Mouse (Mus musculus): ENCODE results near the gene Dok7. TPM values are rescaled to one million over a fixed set of nuclear protein-coding genes. Genes with fewer than 3 reads are reported as not detected.

The Dok7 gene
- polyA plus RNA-seq, 1 experiment from 2014 or later = 9.6 TPM

GRCm38 (mm10) chr5:35058216-35058615 lies 1.6 kb downstream of the Dok7 start:
- no peaks in the 10 kb centered on the region for H3K36me3 ChIP-seq
- H3K4me3 ChIP-seq (replicated peaks) = no peak overlapping the region
- H3K4me1 ChIP-seq = peaks cover 13% of the 10 kb centered on the region
- 57% methylated on average over 1 of the region's 1 CpGs for WGBS
- no peak for ATAC-seq (ENCODE audit: insufficient number of reproducible peaks, low FRiP score, low TSS enrichment, low read depth)
- peaks cover 18% of the 10 kb centered on the region for H3K27me3 ChIP-seq
- 0 out of 2 replicates have a peak overlapping the region, but pooled peaks have one; percentile 94 for H3K4me2 ChIP-seq (replicated peaks)
- no peaks in the 10 kb centered on the region for H3K9me3 ChIP-seq (replicated peaks)
- no peak overlapping the region for H3K9ac ChIP-seq
- no peak overlapping the region for H3K27ac ChIP-seq (replicated peaks)

GRCm38 (mm10) chr5:35060098-35060497 lies 3.5 kb downstream of the Dok7 start:
- Histone ChIP-seq H3K4me1 (peaks cover 13% of the 10 kb centered on the region), H3K4me3 (replicated peaks) (no peak overlapping the region), H3K9me3 (replicated peaks) (no peaks in the 10 kb centered on the region), H3K27ac (replicated peaks) (no peak overlapping the region), H3K9ac (no peak overlapping the region), H3K27me3 (peaks cover 14% of the 10 kb centered on the region), H3K4me2 (replicated peaks) (no peak overlapping the region), H3K36me3 (no peaks in the 10 kb centered on the region)
- no peak for ATAC-seq (ENCODE audit: insufficient number of reproducible peaks, low FRiP score, low TSS enrichment, low read depth)
- WGBS = 67% methylated on average over 3 of the region's 3 CpGs

- no peak for ATAC-seq (ENCODE audit: insufficient number of reproducible peaks, low FRiP score, low TSS enrichment, low read depth)
- 86% methylated on average over 2 of the region's 2 CpGs for WGBS
Observed at GRCm38 (mm10) chr5:35069841-35070240, 13.3 kb downstream of the Dok7 start.

GRCm38 (mm10) chr5:35070314-35070713 lies 13.7 kb downstream of the Dok7 start:
- no peaks in the 10 kb centered on the region for H3K4me1 ChIP-seq
- ATAC-seq (ENCODE audit: insufficient number of reproducible peaks, low FRiP score, low TSS enrichment, low read depth) = no peak
- H3K4me3 ChIP-seq (replicated peaks) = no peak overlapping the region
- no peak overlapping the region for H3K9ac ChIP-seq
- H3K27ac ChIP-seq (replicated peaks) = no peak overlapping the region
- no peaks in the 10 kb centered on the region for H3K9me3 ChIP-seq (replicated peaks)
- H3K36me3 ChIP-seq = no peaks in the 10 kb centered on the region
- no peaks in the 10 kb centered on the region for H3K27me3 ChIP-seq
- WGBS = 85% methylated on average over 8 of the region's 8 CpGs
- H3K4me2 ChIP-seq (replicated peaks) = no peak overlapping the region

More at GRCm38 (mm10) chr5:35069841-35070240, 13.3 kb downstream of the Dok7 start:
- H3K36me3 ChIP-seq = no peaks in the 10 kb centered on the region
- no peaks in the 10 kb centered on the region for H3K9me3 ChIP-seq (replicated peaks)
- no peaks in the 10 kb centered on the region for H3K27me3 ChIP-seq
- H3K4me3 ChIP-seq (replicated peaks) = no peak overlapping the region
- no peak overlapping the region for H3K4me2 ChIP-seq (replicated peaks)
- no peak overlapping the region for H3K9ac ChIP-seq
- no peak overlapping the region for H3K27ac ChIP-seq (replicated peaks)
- H3K4me1 ChIP-seq = no peaks in the 10 kb centered on the region

- Histone ChIP-seq H3K36me3 (no peaks in the 10 kb centered on the region), H3K4me2 (replicated peaks) (no peak overlapping the region), H3K9me3 (replicated peaks) (no peaks in the 10 kb centered on the region), H3K27me3 (no peaks in the 10 kb centered on the region), H3K4me1 (no peaks in the 10 kb centered on the region), H3K4me3 (replicated peaks) (no peak overlapping the region), H3K9ac (no peak overlapping the region), H3K27ac (replicated peaks) (no peak overlapping the region)
- 39% methylated on average over 7 of the region's 7 CpGs for WGBS
- no peak for ATAC-seq (ENCODE audit: insufficient number of reproducible peaks, low FRiP score, low TSS enrichment, low read depth)
Observed at GRCm38 (mm10) chr5:35070953-35071352, 14.4 kb downstream of the Dok7 start.

GRCm38 (mm10) chr5:35071855-35072254 lies 15.3 kb downstream of the Dok7 start:
- ATAC-seq (ENCODE audit: insufficient number of reproducible peaks, low FRiP score, low TSS enrichment, low read depth) = no peak
- H3K9ac ChIP-seq = no peak overlapping the region
- no peaks in the 10 kb centered on the region for H3K36me3 ChIP-seq
- no peak overlapping the region for H3K4me2 ChIP-seq (replicated peaks)
- no peak overlapping the region for H3K4me3 ChIP-seq (replicated peaks)
- H3K4me1 ChIP-seq = no peaks in the 10 kb centered on the region
- no peaks in the 10 kb centered on the region for H3K27me3 ChIP-seq
- no peaks in the 10 kb centered on the region for H3K9me3 ChIP-seq (replicated peaks)
- WGBS = 93% methylated on average over 6 of the region's 6 CpGs
- H3K27ac ChIP-seq (replicated peaks) = no peak overlapping the region

- no peak overlapping the region for H3K27ac ChIP-seq (replicated peaks)
- H3K27me3 ChIP-seq = peaks cover 3% of the 10 kb centered on the region
- H3K36me3 ChIP-seq = no peaks in the 10 kb centered on the region
- H3K9ac ChIP-seq = no peak overlapping the region
- H3K4me3 ChIP-seq (replicated peaks) = no peak overlapping the region
- H3K4me2 ChIP-seq (replicated peaks) = no peak overlapping the region
- H3K9me3 ChIP-seq (replicated peaks) = no peaks in the 10 kb centered on the region
- ATAC-seq (ENCODE audit: insufficient number of reproducible peaks, low FRiP score, low TSS enrichment, low read depth) = no peak
- H3K4me1 ChIP-seq = no peaks in the 10 kb centered on the region
- WGBS = 83% methylated on average over 11 of the region's 11 CpGs
Observed at GRCm38 (mm10) chr5:35073235-35073634, 16.7 kb downstream of the Dok7 start.

DNA sequence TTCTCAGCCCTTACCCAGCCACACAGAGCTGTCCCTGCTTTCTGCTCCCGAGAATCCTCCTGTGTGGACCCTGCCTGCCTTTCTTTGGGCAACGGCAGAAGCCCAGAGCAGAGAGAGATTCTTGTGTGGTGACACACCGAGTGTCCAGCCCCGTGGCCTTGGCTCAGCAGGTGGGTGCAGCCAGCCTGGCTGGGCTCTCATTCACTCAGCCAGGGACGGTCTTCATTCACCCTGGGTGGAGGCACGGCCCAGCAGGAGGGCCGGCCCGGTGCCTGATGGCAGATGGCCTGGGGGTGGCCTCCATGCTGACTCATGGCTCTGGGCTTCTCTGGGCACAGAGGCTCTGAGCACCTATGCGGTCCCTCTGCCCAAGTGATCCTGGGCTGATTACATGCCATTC lies 17.4 kb downstream of the Dok7 start:
- Histone ChIP-seq H3K36me3 (no peaks in the 10 kb centered on the region), H3K9ac (no peak overlapping the region), H3K4me3 (replicated peaks) (no peak overlapping the region), H3K4me1 (no peaks in the 10 kb centered on the region), H3K9me3 (replicated peaks) (no peaks in the 10 kb centered on the region), H3K27ac (replicated peaks) (no peak overlapping the region), H3K4me2 (replicated peaks) (no peak overlapping the region), H3K27me3 (peaks cover 11% of the 10 kb centered on the region)
- no peak for ATAC-seq (ENCODE audit: insufficient number of reproducible peaks, low FRiP score, low TSS enrichment, low read depth)
- WGBS = 72% methylated on average over 9 of the region's 9 CpGs

DNA sequence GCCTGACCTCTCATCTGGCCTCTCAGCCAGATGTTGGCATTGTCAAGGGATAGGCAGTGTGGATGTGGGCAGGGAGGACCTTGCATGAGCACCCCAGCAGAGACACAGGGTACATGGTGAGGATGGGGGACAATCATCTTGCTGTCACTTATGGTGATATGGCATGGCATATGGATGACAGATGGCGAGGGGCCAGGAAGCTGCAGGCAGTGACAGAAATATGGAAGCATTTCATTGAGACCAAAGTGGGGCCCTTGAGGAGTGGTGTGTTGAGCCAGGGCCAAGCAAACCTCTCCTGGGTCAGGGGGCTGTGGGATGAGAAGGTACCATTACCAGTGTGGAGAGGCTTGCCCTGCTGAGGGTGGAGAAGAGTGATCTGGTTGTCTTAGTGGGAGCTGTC lies 19.8 kb downstream of the Dok7 start:
- no peak overlapping the region for H3K9ac ChIP-seq
- no peaks in the 10 kb centered on the region for H3K36me3 ChIP-seq
- no peak for ATAC-seq (ENCODE audit: insufficient number of reproducible peaks, low FRiP score, low TSS enrichment, low read depth)
- WGBS = 56% methylated on average over 1 of the region's 1 CpGs
- H3K4me1 ChIP-seq = no peaks in the 10 kb centered on the region
- no peak overlapping the region for H3K4me2 ChIP-seq (replicated peaks)
- peaks cover 25% of the 10 kb centered on the region for H3K27me3 ChIP-seq
- H3K4me3 ChIP-seq (replicated peaks) = no peak overlapping the region
- no peak overlapping the region for H3K27ac ChIP-seq (replicated peaks)
- no peaks in the 10 kb centered on the region for H3K9me3 ChIP-seq (replicated peaks)

GRCm38 (mm10) chr5:35079101-35079500 lies 22.5 kb downstream of the Dok7 start:
- no peak overlapping the region for H3K4me2 ChIP-seq (replicated peaks)
- H3K4me3 ChIP-seq (replicated peaks) = no peak overlapping the region
- no peaks in the 10 kb centered on the region for H3K36me3 ChIP-seq
- no peak overlapping the region for H3K27ac ChIP-seq (replicated peaks)
- no peak for ATAC-seq (ENCODE audit: insufficient number of reproducible peaks, low FRiP score, low TSS enrichment, low read depth)
- no peaks in the 10 kb centered on the region for H3K4me1 ChIP-seq
- 23% methylated on average over 18 of the region's 18 CpGs for WGBS
- H3K9ac ChIP-seq = no peak overlapping the region
- peaks cover 25% of the 10 kb centered on the region for H3K27me3 ChIP-seq
- no peaks in the 10 kb centered on the region for H3K9me3 ChIP-seq (replicated peaks)

DNA sequence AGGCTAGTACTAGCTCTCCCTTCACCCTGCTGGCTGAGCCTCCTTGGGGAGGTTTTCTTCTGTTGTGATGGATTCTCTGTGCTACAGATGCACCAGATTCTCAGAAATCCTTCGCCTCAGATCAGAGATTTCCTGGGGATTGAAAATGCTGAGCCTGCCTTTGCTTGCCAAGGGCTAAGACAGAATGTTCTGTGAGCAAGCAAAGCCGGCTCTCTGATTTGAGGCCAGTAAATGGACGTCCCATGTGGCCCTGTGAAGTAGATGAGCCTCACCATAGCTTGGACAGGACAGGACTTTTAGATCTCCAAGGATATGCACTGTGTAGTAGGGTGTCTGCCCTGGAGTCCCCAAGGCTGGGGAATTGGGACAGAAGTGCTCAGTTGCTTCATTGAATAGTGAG lies 28.3 kb downstream of the Dok7 start:
- WGBS = 63% methylated on average over 3 of the region's 3 CpGs
- Histone ChIP-seq H3K27me3 (peaks cover 7% of the 10 kb centered on the region; the same call in 1 of the 2 replicates), H3K27ac (replicated peaks) (no peak overlapping the region), H3K4me2 (replicated peaks) (no peak overlapping the region), H3K4me3 (replicated peaks) (no peak overlapping the region), H3K36me3 (no peaks in the 10 kb centered on the region), H3K9me3 (replicated peaks) (no peaks in the 10 kb centered on the region), H3K4me1 (no peaks in the 10 kb centered on the region), H3K9ac (no peak overlapping the region)
- no peak for ATAC-seq (ENCODE audit: insufficient number of reproducible peaks, low FRiP score, low TSS enrichment, low read depth)

DNA sequence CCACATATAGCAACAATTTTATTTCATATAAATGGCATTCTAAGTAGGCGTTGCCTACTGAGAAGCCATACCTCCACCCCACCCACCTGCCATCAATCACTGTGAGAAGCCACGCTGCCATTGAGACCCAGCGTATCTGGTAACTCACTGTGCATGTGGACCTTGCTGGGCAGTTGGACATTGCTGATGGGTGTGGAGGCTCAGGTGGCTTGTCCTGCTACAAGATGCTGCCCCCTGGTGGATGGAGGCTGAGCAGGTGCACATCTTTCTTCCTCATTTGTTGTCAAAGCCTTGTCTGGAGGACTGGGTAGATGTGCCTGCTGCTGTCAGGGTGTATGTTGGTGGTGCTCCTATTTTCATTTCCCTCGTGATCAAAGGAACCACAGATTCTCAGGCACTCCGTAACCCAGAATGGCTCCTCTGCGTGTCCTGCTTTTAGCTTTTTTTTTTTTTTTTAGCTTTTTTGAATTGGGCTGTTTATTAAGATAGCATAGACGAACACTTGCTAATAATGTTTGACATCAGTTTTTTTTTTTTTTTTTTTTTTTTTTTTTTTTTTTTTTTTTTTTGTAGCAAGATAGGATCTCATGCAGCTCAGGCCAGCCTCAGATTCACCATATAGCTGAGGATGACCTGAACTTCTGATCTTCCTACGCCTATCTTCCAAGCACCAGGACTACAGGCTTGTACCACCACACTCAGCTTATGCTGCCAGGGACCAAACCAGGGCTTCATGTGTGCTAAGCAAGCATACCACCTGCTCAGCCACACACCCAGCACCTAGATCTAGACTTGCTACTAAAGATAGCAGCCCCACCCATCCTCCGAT lies 32.4 kb downstream of the Dok7 start:
- Histone ChIP-seq H3K4me2 (replicated peaks) (no peak overlapping the region), H3K4me1 (no peaks in the 10 kb centered on the region), H3K36me3 (peaks cover 31% of the 10 kb centered on the region), H3K27ac (replicated peaks) (no peak overlapping the region), H3K9ac (no peak overlapping the region), H3K4me3 (replicated peaks) (no peak overlapping the region), H3K27me3 (no peaks in the 10 kb centered on the region), H3K9me3 (replicated peaks) (no peaks in the 10 kb centered on the region)
- WGBS = 63% methylated on average over 9 of the region's 9 CpGs
- 0 out of 2 replicates have a peak, but pooled peaks have one; percentile 39 for ATAC-seq (ENCODE audit: insufficient number of reproducible peaks, low FRiP score, low TSS enrichment, low read depth)

Measured in embryonic facial prominence, embryonic 15.5 days (tissue).